Comparison of ENCODE assay signal across 10 mouse cellular contexts in the genomic region with DNA sequence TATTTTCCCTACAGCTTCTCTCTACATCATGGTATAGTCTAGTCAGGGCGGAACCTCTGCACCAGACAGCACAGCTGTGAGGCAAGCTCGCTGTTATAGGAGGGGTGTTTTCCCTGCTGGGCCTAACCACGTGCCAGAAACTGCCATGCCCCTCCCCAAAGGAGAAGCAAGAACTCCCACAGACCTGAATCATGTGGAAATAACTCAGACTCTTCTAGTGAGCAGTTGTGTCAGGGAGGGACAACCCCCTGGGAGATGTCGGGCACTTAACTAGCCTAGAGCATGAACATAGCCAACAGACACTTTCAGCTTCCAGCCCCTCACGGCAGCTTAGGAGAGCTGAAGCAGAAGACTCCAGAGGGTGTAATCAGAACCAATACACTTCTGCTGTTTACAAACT. TPM values are rescaled to one million over a fixed set of nuclear protein-coding genes. Genes with fewer than 3 reads are reported as not detected.
A peak's percentile ranks its signal among the peaks of the same experiment; 100 is the strongest.
DNase-seq lines count a peak whose midpoint lies in the region; ATAC-seq and TF ChIP-seq lines count a peak whose summit lies in the region.
"Had no signal": no experiment of that assay in that cellular context is flagged by ENCODE, and none has a peak within 500 bp of the region (broad histone marks: within the 10 kb centered on the region; RNA-seq: fewer than 3 reads in every experiment).

No protein-coding gene starts in this region.

- H3K9ac ChIP-seq in hindbrain, embryonic 13.5 days: no peak overlapping the region
- no peak overlapping the region for H3K9ac ChIP-seq in ES-Bruce4 (ENCODE audit: low read depth, poor library complexity, severe bottlenecking)
- no peak overlapping the region for H3K9ac ChIP-seq in midbrain, embryonic 12.5 days (replicated peaks)

- DNase-seq in hindbrain, embryonic 10.5 days (ENCODE audit: low spot score): no peak
- peak; percentile 70 for DNase-seq in gastrocnemius, postnatal 14 days
- DNase-seq in right cerebral cortex, postnatal 10 days (ENCODE audit: low spot score in 2 of 2): no peak
- DNase-seq in embryo, embryonic 10 days (ENCODE audit: low spot score): no peak
- DNase-seq: cerebellum, postnatal 25 days; kidney, postnatal 25 days had no signal

- no peak for TF ChIP-seq CTCF in ES-Bruce4 (IDR thresholded peaks at IDR 0.05; ENCODE audit: low read depth, low read length)

- 34% methylated on average over 5 of the region's 5 CpGs for WGBS in hindbrain, embryonic 10.5 days
- WGBS in hindbrain, embryonic 13.5 days: 37% methylated on average over 5 of the region's 5 CpGs
- 32% methylated on average over 5 of the region's 5 CpGs for WGBS in midbrain, embryonic 12.5 days

- peaks cover 25% of the 10 kb centered on the region for H3K27me3 ChIP-seq in hindbrain, embryonic 10.5 days (ENCODE audit: insufficient read depth, poor library complexity, severe bottlenecking)
- peaks cover 20% of the 10 kb centered on the region for H3K27me3 ChIP-seq in hindbrain, embryonic 13.5 days
- no peaks in the 10 kb centered on the region for H3K27me3 ChIP-seq in ES-Bruce4 (ENCODE audit: control insufficient read depth, insufficient read depth, low read length, poor library complexity, severe bottlenecking)
- H3K27me3 ChIP-seq in midbrain, embryonic 12.5 days: peaks cover 23% of the 10 kb centered on the region

- peaks cover 36% of the 10 kb centered on the region for H3K4me1 ChIP-seq in hindbrain, embryonic 10.5 days (replicated peaks)
- H3K4me1 ChIP-seq in hindbrain, embryonic 13.5 days (replicated peaks): peaks cover 36% of the 10 kb centered on the region
- peaks cover 3% of the 10 kb centered on the region for H3K4me1 ChIP-seq in ES-Bruce4 (ENCODE audit: control insufficient read depth, insufficient read depth, low read length)
- peaks cover 31% of the 10 kb centered on the region for H3K4me1 ChIP-seq in midbrain, embryonic 12.5 days

- H3K4me2 ChIP-seq in hindbrain, embryonic 13.5 days: no peak overlapping the region
- H3K4me2 ChIP-seq in midbrain, embryonic 12.5 days (replicated peaks): no peak overlapping the region

- no peak; the same call in 1 of the 2 replicates for ATAC-seq in hindbrain, embryonic 13.5 days (ENCODE audit: low FRiP score)
- ATAC-seq in midbrain, embryonic 12.5 days (ENCODE audit: low FRiP score, low read depth): peak; percentile 24; the same call in 1 of the 2 replicates
- ATAC-seq in frontal cortex, adult (ENCODE audit: low TSS enrichment): no peak

- peak overlapping the region; percentile 16; the same call in 1 of the 2 replicates for H3K27ac ChIP-seq in hindbrain, embryonic 10.5 days
- no peak overlapping the region for H3K27ac ChIP-seq in hindbrain, embryonic 13.5 days
- H3K27ac ChIP-seq in ES-Bruce4 (ENCODE audit: insufficient read depth, low read length): no peak overlapping the region
- no peak overlapping the region for H3K27ac ChIP-seq in midbrain, embryonic 12.5 days (replicated peaks)

- no peak for TF ChIP-seq POLR2A in ES-Bruce4 (IDR thresholded peaks at IDR 0.05; ENCODE audit: insufficient read depth, low read length)

- intact Hi-C loops in gastrocnemius, postnatal 14 days (cut with DNase I; ENCODE audit: low total_unique reads): no loop called here

- H3K4me3 ChIP-seq in hindbrain, embryonic 10.5 days: 0 out of 2 replicates have a peak overlapping the region, but pooled peaks have one; percentile 2
- H3K4me3 ChIP-seq in hindbrain, embryonic 13.5 days: no peak overlapping the region
- H3K4me3 ChIP-seq in ES-Bruce4 (ENCODE audit: low read depth, low read length): no peak overlapping the region
- no peak overlapping the region for H3K4me3 ChIP-seq in midbrain, embryonic 12.5 days

- H3K36me3 ChIP-seq in hindbrain, embryonic 10.5 days: no peaks in the 10 kb centered on the region
- H3K36me3 ChIP-seq in hindbrain, embryonic 13.5 days: no peaks in the 10 kb centered on the region
- H3K36me3 ChIP-seq in ES-Bruce4 (ENCODE audit: control insufficient read depth, insufficient read depth, low read length, poor library complexity, severe bottlenecking): no peaks in the 10 kb centered on the region
- H3K36me3 ChIP-seq in midbrain, embryonic 12.5 days: no peaks in the 10 kb centered on the region

- no peaks in the 10 kb centered on the region for H3K9me3 ChIP-seq in hindbrain, embryonic 10.5 days
- H3K9me3 ChIP-seq in hindbrain, embryonic 13.5 days: no peaks in the 10 kb centered on the region
- H3K9me3 ChIP-seq in ES-Bruce4 (replicated peaks; ENCODE audit: control insufficient read depth, insufficient read depth, low read length, poor library complexity, severe bottlenecking): no peaks in the 10 kb centered on the region
- H3K9me3 ChIP-seq in midbrain, embryonic 12.5 days: no peaks in the 10 kb centered on the region

- 0 out of 2 replicates have a peak, but pooled peaks have one; percentile 41 for TF ChIP-seq EP300 in ES-Bruce4 (IDR thresholded peaks at IDR 0.05; ENCODE audit: insufficient read depth, low read depth, low read length)

RNA-seq across cellular contexts. Expression of a gene that starts 13.1 kb away (rescaled TPM):
- polyA plus RNA-seq in hindbrain, embryonic 10.5 days (2016; fragmentation: Nextera tagmentation; extraction: Ambion mirVana): 12.8 and 16.3 TPM in 2 replicates
- 8.8 and 10.4 TPM in 2 replicates for polyA plus RNA-seq in hindbrain, embryonic 13.5 days (2015; fragmentation: Nextera tagmentation; extraction: Ambion mirVana)
- polyA plus RNA-seq in ES-Bruce4 (2011; ENCODE audit: insufficient read depth, insufficient read length, low read depth, missing spikeins): 36.0 and 40.6 TPM in 2 replicates
- 100 to 1,000 TPM; 264 to 270 TPM for total RNA-seq in gastrocnemius, postnatal 14 days (2021)
- 14.6 and 15.7 TPM in 2 replicates for polyA plus RNA-seq in midbrain, embryonic 12.5 days (2016; fragmentation: Nextera tagmentation; extraction: Ambion mirVana)
